Mouse (Mus musculus) C2C12 (cell line): ENCODE measurements around the gene Plxnd1.

Experiments
- CTCF ChIP-seq: IDR thresholded peaks from one replicate; pipeline ENCODE4 v1.5.1; 2011; ENCODE audit not compliant: control insufficient read depth, insufficient read depth, insufficient read length
- MAX ChIP-seq: IDR thresholded peaks from one replicate; pipeline ENCODE4 v1.6.1; 2011; ENCODE audit warnings: mild to moderate bottlenecking, control low read depth
- MYOD1 ChIP-seq: IDR thresholded peaks from one replicate; pipeline ENCODE4 v1.6.1; 2011; ENCODE audit warnings: low read depth; ENCODE audit not compliant: control insufficient read depth, insufficient read length
- MYOG ChIP-seq: IDR thresholded peaks from one replicate; pipeline ENCODE4 v1.6.1; 2011; ENCODE audit not compliant: control insufficient read depth, insufficient read length; ENCODE audit errors: extremely low read depth
- USF1 ChIP-seq: IDR thresholded peaks from one replicate; pipeline ENCODE4 v1.6.1; 2011; ENCODE audit warnings: low read depth, mild to moderate bottlenecking, control low read depth, moderate library complexity

DNA sequence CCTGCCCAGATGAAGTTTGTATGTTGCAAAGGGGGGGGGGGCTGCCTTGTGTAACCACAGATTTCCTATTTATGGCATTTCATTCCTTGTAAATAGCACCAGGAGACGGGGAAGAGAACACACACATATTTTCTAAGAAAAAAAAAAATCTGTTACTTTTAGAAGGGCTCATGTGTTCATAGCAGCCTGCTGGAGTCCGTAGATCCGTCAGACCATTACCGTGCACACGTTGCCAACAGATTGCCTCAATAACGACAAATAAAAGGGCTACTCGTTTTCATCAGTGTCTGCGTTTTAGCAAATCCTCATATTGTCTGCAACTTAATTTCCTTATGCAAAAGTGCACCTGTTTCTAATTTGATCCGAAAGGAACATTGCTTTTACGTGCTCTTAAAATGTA lies 68.4 kb downstream of the Plxnd1 start:
- TF ChIP-seq CTCF (no peak), USF1 (no peak), MAX (no peak), MYOD1 (no peak), MYOG (no peak)
